Mouse (Mus musculus) embryonic facial prominence, embryonic 14.5 days (tissue): ENCODE data around the gene Zfp568. TPM values are rescaled to one million over a fixed set of nuclear protein-coding genes. Genes with fewer than 3 reads are reported as not detected.

Experiments
- ATAC-seq: fragments of 200-750 bp; cut with Nextera tagmentation; 2 replicates; pipeline ENCODE4 v1.8.0; 2017; ENCODE audit warnings: low read depth, moderate number of reproducible peaks, moderate TSS enrichment
- DNase-seq: peaks from one replicate; pipeline ENCODE4 v3.0.0-alpha.2; 2015; ENCODE audit warnings: low spot score
- H3K27ac ChIP-seq: fragments of 300-500 bp; sonication (generic); replicated peaks from 2 replicates; pipeline ENCODE4 v1.5.1; 2014; ENCODE audit warnings: low read depth, mild to moderate bottlenecking, low read length, moderate library complexity
- H3K27me3 ChIP-seq: fragments of 300-500 bp; sonication (generic); replicated peaks from 2 replicates; pipeline ENCODE4 v1.6.1; 2014; ENCODE audit warnings: low read length; ENCODE audit not compliant: control insufficient read depth, insufficient read depth
- H3K36me3 ChIP-seq: fragments of 300-500 bp; sonication (generic); 2 replicates; pipeline ENCODE4 v1.6.1; 2014; ENCODE audit warnings: low read length, mixed read lengths; ENCODE audit not compliant: control insufficient read depth, insufficient read depth
- H3K4me1 ChIP-seq: fragments of 300-500 bp; sonication (generic); 2 replicates; pipeline ENCODE4 v1.6.1; 2014; ENCODE audit warnings: antibody characterized with exemption, low read length; ENCODE audit not compliant: control insufficient read depth, insufficient read depth
- H3K4me2 ChIP-seq: fragments of 300-500 bp; sonication (generic); 2 replicates; pipeline ENCODE4 v1.6.1; 2014; ENCODE audit warnings: low read depth, mild to moderate bottlenecking, low read length, moderate library complexity, mixed read lengths
- H3K4me3 ChIP-seq: fragments of 300-500 bp; sonication (generic); 2 replicates; pipeline ENCODE4 v1.5.1; 2014; ENCODE audit warnings: low read depth, mild to moderate bottlenecking, low read length
- H3K9ac ChIP-seq: fragments of 300-500 bp; sonication (generic); 2 replicates; pipeline ENCODE4 v1.6.1; 2014; ENCODE audit warnings: low read depth, mild to moderate bottlenecking, low read length, moderate library complexity, mixed read lengths
- H3K9me3 ChIP-seq: fragments of 300-500 bp; sonication (generic); 2 replicates; pipeline ENCODE4 v1.6.1; 2016; ENCODE audit warnings: low read length; ENCODE audit not compliant: control insufficient read depth
- whole genome bisulfite sequencing: fragments of 180-500 bp; shearing (Covaris S2); extraction: QIAGEN DNeasy Blood & Tissue Kit; methylation state at CpG from one replicate; pipeline ENCODE4 v1.1.7; 2014; 5-methylcytosine and 5-hydroxymethylcytosine counted together
- polyA plus RNA-seq: library from polyadenylated mRNA; unstranded; fragments of >200 nt; fragmentation: Nextera tagmentation; extraction: Ambion mirVana; gene quantifications from 2 replicates; pipeline ENCODE4 v1.2.1, GENCODE M21; 2014

Gene Zfp568
- polyA plus RNA-seq, 1 experiment from 2014 or later: 29.9 TPM

- Histone ChIP-seq H3K9ac (no peak overlapping the region), H3K9me3 (no peaks in the 10 kb centered on the region), H3K27ac (no peak overlapping the region), H3K4me1 (no peaks in the 10 kb centered on the region), H3K36me3 (peaks cover 88% of the 10 kb centered on the region), H3K4me2 (no peak overlapping the region), H3K27me3 (no peaks in the 10 kb centered on the region), H3K4me3 (no peak overlapping the region)
- no peak for ATAC-seq
- WGBS: 91% methylated on average over 2 of the region's 2 CpGs
- no peak for DNase-seq
Observed at GRCm38 (mm10) chr7:30019543-30019942, 35.8 kb downstream of the Zfp568 start.

- no peak for ATAC-seq
Observed at GRCm38 (mm10) chr7:30023324-30023723, 39.6 kb downstream of the Zfp568 start.

DNA sequence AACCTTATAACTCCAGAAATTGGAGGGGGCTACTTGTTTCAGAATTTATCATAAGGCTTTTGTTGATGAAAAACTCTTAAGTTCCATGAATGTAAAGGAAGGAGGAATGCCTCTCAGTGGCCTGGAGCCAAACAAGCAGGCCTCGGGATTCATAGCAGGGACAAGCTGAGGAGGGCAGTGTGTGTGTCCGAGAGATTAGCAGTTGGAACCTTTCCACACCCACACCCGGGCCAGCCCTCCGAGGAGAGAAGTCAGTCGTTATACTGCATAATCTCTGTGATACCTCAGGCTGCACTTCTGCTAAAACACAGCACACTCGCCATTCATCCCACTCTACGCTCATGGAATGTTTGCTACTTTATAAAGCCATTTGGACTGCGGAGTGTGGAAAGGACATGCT lies 40.0 kb downstream of the Zfp568 start:
- no peak for ATAC-seq
- Histone ChIP-seq H3K9ac (no peak overlapping the region), H3K4me3 (no peak overlapping the region), H3K27ac (no peak overlapping the region), H3K36me3 (peaks cover 75% of the 10 kb centered on the region), H3K4me1 (no peaks in the 10 kb centered on the region), H3K27me3 (no peaks in the 10 kb centered on the region), H3K9me3 (no peaks in the 10 kb centered on the region), H3K4me2 (no peak overlapping the region)
- WGBS: 92% methylated on average over 8 of the region's 8 CpGs
- DNase-seq: no peak

More at GRCm38 (mm10) chr7:30023324-30023723, 39.6 kb downstream of the Zfp568 start:
- no peaks in the 10 kb centered on the region for H3K27me3 ChIP-seq
- 95% methylated on average over 9 of the region's 9 CpGs for WGBS
- H3K4me2 ChIP-seq: no peak overlapping the region
- H3K27ac ChIP-seq: no peak overlapping the region
- peaks cover 79% of the 10 kb centered on the region for H3K36me3 ChIP-seq
- no peaks in the 10 kb centered on the region for H3K9me3 ChIP-seq
- no peak for DNase-seq
- no peak overlapping the region for H3K9ac ChIP-seq
- H3K4me1 ChIP-seq: no peaks in the 10 kb centered on the region
- no peak overlapping the region for H3K4me3 ChIP-seq

GRCm38 (mm10) chr7:30025358-30025757 lies 41.6 kb downstream of the Zfp568 start:
- Histone ChIP-seq H3K4me3 (no peak overlapping the region), H3K4me2 (no peak overlapping the region), H3K9me3 (no peaks in the 10 kb centered on the region), H3K4me1 (no peaks in the 10 kb centered on the region), H3K27ac (no peak overlapping the region), H3K9ac (no peak overlapping the region), H3K27me3 (no peaks in the 10 kb centered on the region), H3K36me3 (peaks cover 61% of the 10 kb centered on the region)
- no peak for DNase-seq
- no peak for ATAC-seq
- WGBS: 68% methylated on average over 5 of the region's 5 CpGs

GRCm38 (mm10) chr7:30027331-30027730 lies 43.6 kb downstream of the Zfp568 start:
- no peak for DNase-seq
- 43% methylated on average over 4 of the region's 4 CpGs for WGBS
- Histone ChIP-seq H3K4me3 (no peak overlapping the region), H3K27ac (no peak overlapping the region), H3K4me1 (no peaks in the 10 kb centered on the region), H3K9me3 (no peaks in the 10 kb centered on the region), H3K4me2 (no peak overlapping the region), H3K36me3 (peaks cover 46% of the 10 kb centered on the region), H3K27me3 (no peaks in the 10 kb centered on the region), H3K9ac (no peak overlapping the region)
- ATAC-seq: no peak

- Histone ChIP-seq H3K27me3 (no peaks in the 10 kb centered on the region), H3K27ac (no peak overlapping the region), H3K9ac (no peak overlapping the region), H3K4me2 (no peak overlapping the region), H3K4me3 (no peak overlapping the region), H3K4me1 (no peaks in the 10 kb centered on the region), H3K9me3 (no peaks in the 10 kb centered on the region), H3K36me3 (peaks cover 33% of the 10 kb centered on the region)
- ATAC-seq (no peak), DNase-seq (no peak)
- 90% methylated on average over 3 of the region's 3 CpGs for WGBS
Observed at GRCm38 (mm10) chr7:30028572-30028971, 44.8 kb downstream of the Zfp568 start.

DNA sequence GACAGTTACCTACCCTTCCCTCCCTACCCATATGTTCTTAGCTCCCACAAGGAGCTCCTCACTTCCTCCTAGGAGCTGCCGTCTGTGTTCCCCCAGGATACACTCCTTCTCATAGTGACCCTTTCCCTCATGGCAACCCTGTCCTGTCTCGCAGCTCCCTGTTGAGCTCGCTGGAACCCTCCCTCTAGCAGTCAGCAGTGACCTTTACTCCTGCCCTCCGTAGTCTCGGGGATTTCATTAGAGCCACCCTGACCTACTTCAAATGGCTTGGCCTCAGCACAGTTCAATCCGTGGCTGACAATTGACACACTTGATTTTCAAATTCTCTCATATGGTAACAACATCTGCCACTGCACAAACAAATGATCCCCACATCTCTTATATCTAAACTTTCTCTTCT lies 46.9 kb downstream of the Zfp568 start:
- Histone ChIP-seq H3K9me3 (no peaks in the 10 kb centered on the region), H3K36me3 (peaks cover 15% of the 10 kb centered on the region), H3K4me2 (no peak overlapping the region), H3K4me1 (no peaks in the 10 kb centered on the region), H3K9ac (no peak overlapping the region), H3K4me3 (no peak overlapping the region), H3K27ac (no peak overlapping the region), H3K27me3 (no peaks in the 10 kb centered on the region)
- 20% methylated on average over 6 of the region's 6 CpGs for WGBS
- DNase-seq: no peak
- no peak for ATAC-seq

DNA sequence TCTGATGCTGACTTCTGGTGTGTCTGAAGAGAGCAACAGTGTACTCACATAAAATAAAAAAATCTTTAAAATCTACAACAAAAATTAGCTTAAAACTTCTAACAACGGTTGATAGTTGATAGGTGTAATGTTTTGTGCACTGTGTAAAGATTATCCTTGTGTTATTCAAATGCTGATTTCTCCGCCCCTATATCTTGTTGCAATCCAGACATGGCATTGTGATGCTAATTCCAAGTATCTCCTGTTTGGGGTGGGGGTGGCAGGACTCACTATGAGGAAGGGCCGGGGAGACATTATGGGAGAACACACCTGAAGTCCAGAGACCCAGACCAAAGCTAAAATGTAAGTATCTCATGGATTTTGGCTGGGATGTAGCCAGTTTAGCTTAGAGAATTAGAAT lies 47.6 kb downstream of the Zfp568 start:
- no peak overlapping the region for H3K9ac ChIP-seq
- no peaks in the 10 kb centered on the region for H3K27me3 ChIP-seq
- WGBS: 89% methylated on average over 3 of the region's 3 CpGs
- no peak for DNase-seq
- no peaks in the 10 kb centered on the region for H3K9me3 ChIP-seq
- no peak overlapping the region for H3K27ac ChIP-seq
- H3K4me1 ChIP-seq: no peaks in the 10 kb centered on the region
- H3K4me2 ChIP-seq: no peak overlapping the region
- H3K4me3 ChIP-seq: no peak overlapping the region
- peaks cover 11% of the 10 kb centered on the region for H3K36me3 ChIP-seq
- ATAC-seq: no peak

DNA sequence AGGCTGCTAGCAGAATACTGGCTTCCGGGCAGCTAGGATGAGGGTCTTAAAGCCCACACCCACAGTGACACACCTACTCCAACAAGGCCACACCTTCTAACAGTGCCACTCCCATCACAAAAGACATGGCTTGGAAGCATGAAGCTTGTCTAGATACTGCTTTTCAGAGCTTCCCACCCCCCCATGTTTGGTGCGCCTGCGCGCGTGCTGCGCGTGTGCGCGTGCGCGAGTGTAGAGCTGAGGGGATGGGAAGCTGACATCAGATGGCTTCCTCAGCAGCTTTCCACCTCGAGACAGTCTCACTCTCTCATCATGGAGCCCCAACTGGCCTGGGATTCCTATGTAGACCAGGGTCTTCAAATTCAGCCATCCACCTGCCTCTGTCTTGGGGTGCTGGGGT lies 50.6 kb downstream of the Zfp568 start:
- ATAC-seq: no peak
- WGBS: 92% methylated on average over 12 of the region's 12 CpGs
- no peaks in the 10 kb centered on the region for H3K4me1 ChIP-seq

More for the DNA sequence above, 50.6 kb downstream of the Zfp568 start:
- H3K27ac ChIP-seq: no peak overlapping the region
- H3K4me2 ChIP-seq: no peak overlapping the region
- H3K4me3 ChIP-seq: no peak overlapping the region
- no peaks in the 10 kb centered on the region for H3K27me3 ChIP-seq
- H3K9ac ChIP-seq: no peak overlapping the region
- H3K36me3 ChIP-seq: peaks cover 30% of the 10 kb centered on the region
- DNase-seq: no peak
- no peaks in the 10 kb centered on the region for H3K9me3 ChIP-seq
